Mouse (Mus musculus) bone marrow, adult 2 months (tissue): ENCODE data around the gene Ofcc1. TPM values are rescaled to one million over a fixed set of nuclear protein-coding genes. Genes with fewer than 3 reads are reported as not detected.

ENCODE experiments used
- H3K27ac ChIP-seq: fragments of 200-500 bp; 2 replicates; pipeline ENCODE4 v1.5.1; 2012; ENCODE audit warnings: low read depth, mild to moderate bottlenecking, control low read depth, inconsistent platforms, low read length; ENCODE audit not compliant: control insufficient read depth, poor library complexity, insufficient read depth
- H3K4me1 ChIP-seq: fragments of 200-500 bp; 2 replicates; pipeline ENCODE4 v1.6.1; 2011; ENCODE audit warnings: low read length; ENCODE audit not compliant: control insufficient read depth, insufficient read depth
- H3K4me3 ChIP-seq: fragments of 200-500 bp; replicated peaks from 2 replicates; pipeline ENCODE3; 2011; ENCODE audit warnings: mild to moderate bottlenecking, low read depth, low read length, control low read depth; ENCODE audit not compliant: control insufficient read depth
- CTCF ChIP-seq: fragments of 200-500 bp; IDR thresholded peaks from 2 replicates; pipeline ENCODE4 v1.5.1; 2011; ENCODE audit warnings: low read length, control low read depth; ENCODE audit not compliant: control insufficient read depth, insufficient read depth
- POLR2A ChIP-seq: fragments of 200-500 bp; IDR thresholded peaks from 2 replicates; pipeline ENCODE4 v1.6.1; 2011; ENCODE audit warnings: low read depth, mild to moderate bottlenecking, control low read depth, low read length, borderline replicate concordance; ENCODE audit not compliant: control insufficient read depth
- WGBS: fragments of 180-500 bp; shearing (Covaris S2); methylation state at CpG from one replicate; pipeline ENCODE4 v1.1.7; 2018; 5-methylcytosine and 5-hydroxymethylcytosine counted together
- polyA plus RNA-seq: library from polyadenylated mRNA; stranded (reverse); fragments of >200 nt; gene quantifications from 2 replicates; pipeline ENCODE4 v1.2.4, GENCODE M21; 2011; ENCODE audit warnings: low replicate concordance; ENCODE audit not compliant: missing spikeins, insufficient read depth, insufficient read length

Ofcc1 gene
- not detected in 2 replicates for polyA plus RNA-seq

GRCm38 (mm10) chr13:40361288-40361687, at the start of gene Ofcc1:
TSS of gene Ofcc1 (minus strand) at chr13:40361450.
- WGBS = 37% methylated on average over 3 of the region's 3 CpGs
- Histone ChIP-seq H3K4me3 (no peak within 1 kb of the TSS), H3K27ac (no peak within 1 kb of the TSS), H3K4me1 (no peaks in the 10 kb centered on the region)
- TF ChIP-seq POLR2A (no peak), CTCF (no peak)

DNA sequence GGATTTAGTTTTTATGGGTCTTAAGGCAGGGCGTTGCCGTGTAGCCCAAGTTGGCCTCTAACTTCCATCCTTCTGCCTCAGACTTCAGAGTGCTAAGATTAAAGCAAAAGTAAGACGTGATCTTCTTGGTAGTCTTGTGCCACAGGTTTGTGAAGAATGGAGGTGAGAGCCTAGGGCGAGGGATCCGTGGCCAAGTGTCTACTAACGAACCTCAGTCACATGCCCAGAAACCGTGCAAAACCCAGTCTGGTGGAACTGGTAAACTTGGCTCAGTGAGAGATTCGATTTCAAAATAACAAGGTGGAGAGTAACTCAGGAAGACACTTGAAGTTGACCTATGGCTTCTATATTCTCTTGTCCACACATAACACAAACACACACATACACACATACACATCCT, 28.9 kb upstream of the Ofcc1 start:
- Histone ChIP-seq H3K27ac (no peak overlapping the region), H3K4me1 (no peaks in the 10 kb centered on the region; the same call in 1 of the 2 replicates), H3K4me3 (no peak overlapping the region)
- TF ChIP-seq CTCF (no peak), POLR2A (no peak)
- 69% methylated on average over 8 of the region's 8 CpGs for WGBS

- TF ChIP-seq CTCF = no peak
- TF ChIP-seq POLR2A = no peak
- Histone ChIP-seq H3K4me1 (no peaks in the 10 kb centered on the region; the same call in 1 of the 2 replicates), H3K4me3 (no peak overlapping the region), H3K27ac (no peak overlapping the region)
- WGBS = 61% methylated on average over 4 of the region's 4 CpGs
These were observed 26.2 kb upstream of the Ofcc1 start for GRCm38 (mm10) chr13:40387446-40387845.

GRCm38 (mm10) chr13:40384962-40385361, 23.7 kb upstream of the Ofcc1 start:
- 43% methylated on average over 4 of the region's 4 CpGs for WGBS
- H3K4me1 ChIP-seq = no peaks in the 10 kb centered on the region; the same call in 1 of the 2 replicates
- TF ChIP-seq POLR2A (no peak), CTCF (no peak)

DNA sequence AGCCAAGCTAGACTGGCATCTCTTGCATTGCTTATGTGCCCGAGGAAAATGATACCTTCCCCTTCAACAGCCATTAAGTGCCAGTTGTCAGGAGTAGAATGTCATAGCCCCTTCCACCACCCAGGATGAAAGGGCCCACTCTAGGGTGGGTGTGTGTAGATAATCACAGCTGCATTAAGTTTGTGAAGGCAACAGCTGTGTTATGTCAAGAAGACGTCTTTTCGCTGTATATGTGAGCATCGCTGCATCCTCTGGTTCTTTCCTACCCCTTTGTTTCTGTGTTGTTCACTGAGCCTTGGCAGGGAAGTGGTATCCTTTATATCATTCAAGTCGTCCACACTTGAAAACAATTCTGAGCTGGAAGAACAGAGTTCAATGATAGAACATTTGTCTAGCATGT, 15.5 kb upstream of the Ofcc1 start:
- Histone ChIP-seq H3K4me3 (no peak overlapping the region), H3K27ac (no peak overlapping the region), H3K4me1 (no peaks in the 10 kb centered on the region)
- 76% methylated on average over 5 of the region's 5 CpGs for WGBS
- no peak for TF ChIP-seq POLR2A
- no peak for TF ChIP-seq CTCF

More at GRCm38 (mm10) chr13:40384962-40385361, 23.7 kb upstream of the Ofcc1 start:
- Histone ChIP-seq H3K4me3 (no peak overlapping the region), H3K27ac (no peak overlapping the region)

- no peak overlapping the region for H3K4me3 ChIP-seq
- WGBS = 85% methylated on average over 11 of the region's 11 CpGs
- H3K27ac ChIP-seq = no peak overlapping the region
- H3K4me1 ChIP-seq = no peaks in the 10 kb centered on the region
- TF ChIP-seq CTCF (no peak), POLR2A (no peak)
These were observed 5.5 kb upstream of the Ofcc1 start for GRCm38 (mm10) chr13:40366762-40367161.

GRCm38 (mm10) chr13:40364855-40365254, 3.6 kb upstream of the Ofcc1 start:
- TF ChIP-seq CTCF (no peak), POLR2A (no peak)

DNA sequence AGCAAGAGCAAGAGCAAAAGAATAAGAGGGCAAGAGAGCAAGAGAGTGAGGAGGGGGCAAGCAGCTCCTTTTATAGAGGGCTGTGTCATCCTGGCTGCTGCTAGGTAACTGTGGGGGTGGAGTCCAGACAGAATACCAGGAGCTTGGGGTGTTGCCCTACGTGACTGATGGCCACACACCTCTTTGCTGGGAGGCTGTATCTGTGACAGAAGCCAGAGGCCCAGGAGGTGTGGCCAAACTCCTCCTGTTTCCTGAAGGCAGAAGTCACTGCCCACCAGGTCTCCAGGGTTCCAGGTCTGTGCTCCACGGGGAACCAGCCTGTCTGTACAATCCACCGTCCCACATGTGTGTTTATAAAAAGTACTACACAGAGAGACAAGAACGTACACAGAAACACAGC, 558 bp downstream of the Ofcc1 start:
- 56% methylated on average over 4 of the region's 4 CpGs for WGBS
- no peaks in the 10 kb centered on the region for H3K4me1 ChIP-seq
- H3K27ac ChIP-seq = no peak overlapping the region
- TF ChIP-seq POLR2A (no peak), CTCF (no peak)
- H3K4me3 ChIP-seq = no peak overlapping the region

More at GRCm38 (mm10) chr13:40364855-40365254, 3.6 kb upstream of the Ofcc1 start:
- H3K4me1 ChIP-seq = no peaks in the 10 kb centered on the region
- H3K4me3 ChIP-seq = no peak overlapping the region
- H3K27ac ChIP-seq = no peak overlapping the region
- 80% methylated on average over 4 of the region's 4 CpGs for WGBS

DNA sequence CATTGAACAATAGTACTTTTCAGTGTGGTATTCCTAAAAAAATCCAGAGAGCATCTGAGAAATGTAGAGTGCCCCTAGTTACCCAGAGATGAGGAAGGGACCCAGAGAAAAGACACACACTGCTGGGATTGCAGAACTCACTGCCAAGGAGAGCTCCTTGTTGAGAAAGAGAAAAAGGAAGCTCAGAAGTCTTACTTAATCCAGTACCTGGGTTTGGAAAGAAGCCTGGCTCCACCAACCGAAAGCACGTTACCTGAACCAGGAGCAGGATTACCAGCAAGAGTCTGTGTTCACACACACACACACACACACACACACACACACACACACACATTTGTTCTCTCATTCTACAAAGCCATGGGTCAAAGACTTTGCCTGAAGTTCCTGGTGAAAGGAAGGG, 14.2 kb downstream of the Ofcc1 start:
- 55% methylated on average over 2 of the region's 2 CpGs for WGBS
- H3K4me1 ChIP-seq = no peaks in the 10 kb centered on the region
- no peak overlapping the region for H3K4me3 ChIP-seq
- TF ChIP-seq CTCF (no peak), POLR2A (no peak)
- no peak overlapping the region for H3K27ac ChIP-seq
